Mouse (Mus musculus): Measurements from ENCODE around the gene Mast4. TPM values are rescaled to one million over a fixed set of nuclear protein-coding genes. Genes with fewer than 3 reads are reported as not detected.

Gene Mast4
- total and polyA plus RNA-seq, 3 experiments: 8.5 to 33.1 (median 23.6) TPM

GRCm38 (mm10) chr13:102869541-102869940, 464.8 kb downstream of the Mast4 start:
- H3K27ac ChIP-seq: peak overlapping the region; percentile 73
- WGBS: 42% methylated on average over 4 of the region's 4 CpGs
- intact Hi-C loops (cut with DNase I): no loop called here
- H3K36me3 ChIP-seq (ENCODE audit: control insufficient read depth, insufficient read depth, low read length): peaks cover 44% of the 10 kb centered on the region
- H3K9ac ChIP-seq (ENCODE audit: low read depth, low read length): no peak overlapping the region
- peaks cover 8% of the 10 kb centered on the region for H3K79me2 ChIP-seq (replicated peaks; ENCODE audit: control insufficient read depth, insufficient read depth, low read length)
- TF ChIP-seq POLR2A (IDR thresholded peaks at IDR 0.05; ENCODE audit: insufficient read depth, low read depth, low read length) (no peak), CTCF (IDR thresholded peaks at IDR 0.05) (no peak), EP300 (IDR thresholded peaks at IDR 0.05; ENCODE audit: insufficient read depth, low read depth, low read length) (no peak)
- H3K4me1 ChIP-seq (ENCODE audit: control insufficient read depth, insufficient read depth, low read length): peaks cover 27% of the 10 kb centered on the region
- H3K27me3 ChIP-seq (ENCODE audit: control insufficient read depth, insufficient read depth, low read length): no peaks in the 10 kb centered on the region
- DNase-seq: peak in 1 of 2 experiments; percentile 38
- no peak overlapping the region for H3K4me3 ChIP-seq

GRCm38 (mm10) chr13:102866816-102867215, 467.5 kb downstream of the Mast4 start:
- Histone ChIP-seq H3K27ac (peak overlapping the region; percentile 39; the same call in 1 of the 2 replicates), H3K9ac (ENCODE audit: low read depth, low read length) (no peak overlapping the region), H3K36me3 (ENCODE audit: control insufficient read depth, insufficient read depth, low read length) (peaks cover 30% of the 10 kb centered on the region), H3K4me3 (no peak overlapping the region), H3K79me2 (replicated peaks; ENCODE audit: control insufficient read depth, insufficient read depth, low read length) (peaks cover 4% of the 10 kb centered on the region), H3K4me1 (ENCODE audit: control insufficient read depth, insufficient read depth, low read length) (peaks cover 19% of the 10 kb centered on the region), H3K27me3 (ENCODE audit: control insufficient read depth, insufficient read depth, low read length) (no peaks in the 10 kb centered on the region)
- intact Hi-C loops (cut with DNase I): no loop called here
- TF ChIP-seq POLR2A (IDR thresholded peaks at IDR 0.05; ENCODE audit: insufficient read depth, low read depth, low read length): no peak
- TF ChIP-seq EP300 (IDR thresholded peaks at IDR 0.05; ENCODE audit: insufficient read depth, low read depth, low read length): no peak
- TF ChIP-seq CTCF (IDR thresholded peaks at IDR 0.05): no peak
- DNase-seq: no peak

GRCm38 (mm10) chr13:102865971-102866724, 468.1 kb downstream of the Mast4 start:
- Histone ChIP-seq H3K27me3 (ENCODE audit: control insufficient read depth, insufficient read depth, low read length) (no peaks in the 10 kb centered on the region), H3K36me3 (ENCODE audit: control insufficient read depth, insufficient read depth, low read length) (peaks cover 30% of the 10 kb centered on the region), H3K4me1 (ENCODE audit: control insufficient read depth, insufficient read depth, low read length) (peaks cover 18% of the 10 kb centered on the region), H3K27ac (peak overlapping the region; percentile 39), H3K79me2 (replicated peaks; ENCODE audit: control insufficient read depth, insufficient read depth, low read length) (peaks cover 4% of the 10 kb centered on the region), H3K4me3 (no peak overlapping the region), H3K9ac (ENCODE audit: low read depth, low read length) (no peak overlapping the region; the same call in 1 of the 2 replicates)
- intact Hi-C loops (cut with DNase I): no loop called here
- WGBS: 21% methylated on average over 11 of the region's 11 CpGs
- TF ChIP-seq CTCF (IDR thresholded peaks at IDR 0.05) (no peak), POLR2A (IDR thresholded peaks at IDR 0.05; ENCODE audit: insufficient read depth, low read depth, low read length) (no peak), EP300 (IDR thresholded peaks at IDR 0.05; ENCODE audit: insufficient read depth, low read depth, low read length) (no peak)
- DNase-seq: peak; percentile 50 to 58

DNA sequence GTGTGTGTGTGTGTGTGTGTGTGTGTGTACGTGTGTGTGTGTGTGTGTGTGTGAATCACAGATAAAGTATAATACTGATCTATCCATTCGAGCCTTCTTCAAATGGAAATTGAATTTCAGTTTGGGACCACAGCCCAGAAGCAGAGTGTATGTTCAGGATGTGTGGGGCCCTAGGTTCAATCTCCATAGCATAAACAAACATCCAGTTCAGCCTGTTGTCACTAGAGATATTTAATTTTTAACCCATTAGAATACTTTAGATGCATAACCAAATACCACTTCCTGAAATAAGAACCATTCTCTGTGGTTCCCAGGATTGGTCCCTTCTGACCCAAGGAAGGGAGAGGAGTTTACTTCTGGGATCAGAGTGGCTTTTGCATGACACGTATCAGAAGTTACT, 468.8 kb downstream of the Mast4 start:
- no peak overlapping the region for H3K4me3 ChIP-seq
- H3K27me3 ChIP-seq (ENCODE audit: control insufficient read depth, insufficient read depth, low read length): no peaks in the 10 kb centered on the region
- 41% methylated on average over 3 of the region's 3 CpGs for WGBS
- H3K36me3 ChIP-seq (ENCODE audit: control insufficient read depth, insufficient read depth, low read length): peaks cover 31% of the 10 kb centered on the region
- no peak for DNase-seq
- intact Hi-C loops (cut with DNase I): no loop called here
- TF ChIP-seq EP300 (IDR thresholded peaks at IDR 0.05; ENCODE audit: insufficient read depth, low read depth, low read length) (no peak), CTCF (IDR thresholded peaks at IDR 0.05) (no peak), POLR2A (IDR thresholded peaks at IDR 0.05; ENCODE audit: insufficient read depth, low read depth, low read length) (no peak)
- no peak overlapping the region; the same call in 1 of the 2 replicates for H3K9ac ChIP-seq (ENCODE audit: low read depth, low read length)
- peaks cover 4% of the 10 kb centered on the region for H3K79me2 ChIP-seq (replicated peaks; ENCODE audit: control insufficient read depth, insufficient read depth, low read length)
- H3K27ac ChIP-seq: peak overlapping the region; percentile 32; the same call in 1 of the 2 replicates
- H3K4me1 ChIP-seq (ENCODE audit: control insufficient read depth, insufficient read depth, low read length): peaks cover 20% of the 10 kb centered on the region

DNA sequence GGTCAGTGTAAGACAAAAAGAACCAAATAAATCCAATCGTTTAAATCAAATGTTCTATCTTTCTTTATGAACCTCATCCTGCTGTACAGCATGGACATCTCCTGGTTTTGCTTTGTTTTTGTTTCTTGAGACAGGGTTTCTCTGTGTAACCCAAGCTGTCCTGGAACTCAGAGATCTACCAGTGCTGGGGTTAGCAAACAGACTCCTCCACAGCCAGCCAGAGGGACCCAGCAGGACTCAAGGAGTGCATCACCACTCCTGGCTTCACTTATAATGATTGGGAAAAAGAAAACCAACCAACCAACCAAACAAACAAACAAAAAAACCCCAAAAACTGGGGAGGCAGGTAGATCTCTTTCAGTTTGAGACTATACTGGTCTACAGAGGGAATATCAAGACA, 469.5 kb downstream of the Mast4 start:
- H3K36me3 ChIP-seq (ENCODE audit: control insufficient read depth, insufficient read depth, low read length): peaks cover 30% of the 10 kb centered on the region
- intact Hi-C loops (cut with DNase I): no loop called here
- no peak overlapping the region for H3K9ac ChIP-seq (ENCODE audit: low read depth, low read length)
- no peaks in the 10 kb centered on the region for H3K27me3 ChIP-seq (ENCODE audit: control insufficient read depth, insufficient read depth, low read length)
- no peak for DNase-seq
- peaks cover 4% of the 10 kb centered on the region for H3K79me2 ChIP-seq (replicated peaks; ENCODE audit: control insufficient read depth, insufficient read depth, low read length)
- 71% methylated on average over 1 of the region's 1 CpGs for WGBS
- no peak overlapping the region for H3K4me3 ChIP-seq
- H3K27ac ChIP-seq: no peak overlapping the region
- no peak for TF ChIP-seq POLR2A (IDR thresholded peaks at IDR 0.05; ENCODE audit: insufficient read depth, low read depth, low read length)
- TF ChIP-seq EP300 (IDR thresholded peaks at IDR 0.05; ENCODE audit: insufficient read depth, low read depth, low read length): no peak
- no peak for TF ChIP-seq CTCF (IDR thresholded peaks at IDR 0.05)
- peaks cover 18% of the 10 kb centered on the region for H3K4me1 ChIP-seq (ENCODE audit: control insufficient read depth, insufficient read depth, low read length)

GRCm38 (mm10) chr13:102864079-102864478, 470.2 kb downstream of the Mast4 start:
- no peak for DNase-seq
- H3K27me3 ChIP-seq (ENCODE audit: control insufficient read depth, insufficient read depth, low read length): no peaks in the 10 kb centered on the region
- no peak for TF ChIP-seq CTCF (IDR thresholded peaks at IDR 0.05)
- TF ChIP-seq EP300 (IDR thresholded peaks at IDR 0.05; ENCODE audit: insufficient read depth, low read depth, low read length): no peak
- no peak for TF ChIP-seq POLR2A (IDR thresholded peaks at IDR 0.05; ENCODE audit: insufficient read depth, low read depth, low read length)
- H3K4me1 ChIP-seq (ENCODE audit: control insufficient read depth, insufficient read depth, low read length): peaks cover 13% of the 10 kb centered on the region
- WGBS: 76% methylated on average over 2 of the region's 2 CpGs
- H3K9ac ChIP-seq (ENCODE audit: low read depth, low read length): no peak overlapping the region
- intact Hi-C loops (cut with DNase I): no loop called here
- H3K79me2 ChIP-seq (replicated peaks; ENCODE audit: control insufficient read depth, insufficient read depth, low read length): peaks cover 4% of the 10 kb centered on the region
- peaks cover 23% of the 10 kb centered on the region for H3K36me3 ChIP-seq (ENCODE audit: control insufficient read depth, insufficient read depth, low read length)
- no peak overlapping the region for H3K4me3 ChIP-seq
- no peak overlapping the region for H3K27ac ChIP-seq

Data from heart, adult 2 months (tissue).